Mouse (Mus musculus) lung, embryonic 16.5 days (tissue): Measurements from ENCODE around the gene Xpc. TPM values are rescaled to one million over a fixed set of nuclear protein-coding genes. Genes with fewer than 3 reads are reported as not detected.
"Not testable (repeated sequence)": the region's sequence is repeated elsewhere in the genome, so short reads cannot be mapped to it uniquely, and the experiment has no call there.

Experiments
- ATAC-seq: fragments of 200-750 bp; cut with Nextera tagmentation; 2 replicates; pipeline ENCODE4 v1.8.0; 2017; ENCODE audit warnings: low read depth, mild to moderate bottlenecking, moderate library complexity
- H3K27ac ChIP-seq: fragments of 300-500 bp; sonication (generic); 2 replicates; pipeline ENCODE4 v1.5.1; 2014; ENCODE audit warnings: mild to moderate bottlenecking, control low read depth, low read length
- H3K27me3 ChIP-seq: fragments of 300-500 bp; sonication (generic); 2 replicates; pipeline ENCODE4 v1.6.1; 2014; ENCODE audit warnings: low read depth, low read length, mixed read lengths; ENCODE audit not compliant: control insufficient read depth, insufficient read depth
- H3K36me3 ChIP-seq: fragments of 300-500 bp; sonication (generic); 2 replicates; pipeline ENCODE4 v1.6.1; 2014; ENCODE audit warnings: low read length; ENCODE audit not compliant: control insufficient read depth, insufficient read depth
- H3K4me1 ChIP-seq: fragments of 300-500 bp; sonication (generic); replicated peaks from 2 replicates; pipeline ENCODE4 v1.6.1; 2014; ENCODE audit warnings: low read length, mixed read lengths; ENCODE audit not compliant: control insufficient read depth, insufficient read depth
- H3K4me2 ChIP-seq: fragments of 300-500 bp; sonication (generic); 2 replicates; pipeline ENCODE4 v1.6.1; 2014; ENCODE audit warnings: low read depth, low read length, control low read depth
- H3K4me3 ChIP-seq: fragments of 300-500 bp; sonication (generic); 2 replicates; pipeline ENCODE4 v1.5.1; 2014; ENCODE audit warnings: mild to moderate bottlenecking, low read length, control low read depth
- H3K9ac ChIP-seq: fragments of 300-500 bp; sonication (generic); 2 replicates; pipeline ENCODE4 v1.6.1; 2014; ENCODE audit warnings: low read length, control low read depth
- H3K9me3 ChIP-seq: fragments of 300-500 bp; sonication (generic); 2 replicates; pipeline ENCODE4 v1.6.1; 2016; ENCODE audit warnings: low read length; ENCODE audit not compliant: control insufficient read depth
- WGBS: fragments of 180-500 bp; shearing (Covaris S2); extraction: QIAGEN DNeasy Blood & Tissue Kit; methylation state at CpG from one replicate; pipeline ENCODE4 v1.1.7; 2014; 5-methylcytosine and 5-hydroxymethylcytosine counted together
- polyA plus RNA-seq: library from polyadenylated mRNA; unstranded; fragments of >200 nt; fragmentation: Nextera tagmentation; extraction: Ambion mirVana; gene quantifications from 2 replicates; pipeline ENCODE4 v1.2.1, GENCODE M21; 2015

The Xpc gene
- polyA plus RNA-seq, 1 experiment from 2014 or later, result 18.9 TPM

- not testable (repeated sequence) for H3K9ac ChIP-seq, H3K27ac ChIP-seq, H3K4me2 ChIP-seq, H3K4me3 ChIP-seq, ATAC-seq, H3K36me3 ChIP-seq, H3K27me3 ChIP-seq, H3K9me3 ChIP-seq
- 87% methylated on average over 3 of the region's 3 CpGs for WGBS
- H3K4me1 ChIP-seq, result peaks cover 15% of the 10 kb centered on the region
Observed at GRCm38 (mm10) chr6:91471427-91471826, 44.3 kb downstream of the Xpc start.

DNA sequence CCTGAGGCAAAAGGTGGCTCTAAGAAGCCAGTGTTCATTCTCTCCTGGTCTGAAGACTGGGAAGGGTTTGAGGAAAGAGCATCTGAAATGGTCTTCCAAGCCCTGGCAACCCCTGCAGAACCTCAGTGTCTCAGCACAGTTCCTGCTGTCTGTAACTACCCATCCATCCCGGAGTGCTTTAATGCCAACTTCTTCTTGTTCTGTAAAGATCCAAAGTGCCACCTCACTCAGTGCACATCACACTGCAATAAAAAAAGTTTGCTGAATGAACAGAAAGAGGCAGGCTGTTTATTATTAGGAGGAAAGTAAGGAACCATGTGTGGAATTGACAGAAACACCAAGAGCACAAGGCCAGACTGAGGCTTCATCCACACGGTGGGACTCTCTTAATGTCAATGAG lies 45.0 kb downstream of the Xpc start:
- H3K27me3 ChIP-seq, result no peaks in the 10 kb centered on the region
- ATAC-seq, result no peak
- peaks cover 15% of the 10 kb centered on the region for H3K4me1 ChIP-seq
- H3K4me2 ChIP-seq, result no peak overlapping the region
- no peak overlapping the region for H3K9ac ChIP-seq
- no peak overlapping the region for H3K4me3 ChIP-seq
- H3K27ac ChIP-seq, result no peak overlapping the region
- WGBS, result 77% methylated on average over 2 of the region's 2 CpGs
- no peaks in the 10 kb centered on the region for H3K9me3 ChIP-seq
- peaks cover 6% of the 10 kb centered on the region; the same call in 1 of the 2 replicates for H3K36me3 ChIP-seq

- Histone ChIP-seq H3K4me3 (no peak overlapping the region), H3K27me3 (no peaks in the 10 kb centered on the region), H3K4me2 (no peak overlapping the region), H3K27ac (no peak overlapping the region), H3K9ac (no peak overlapping the region), H3K9me3 (no peaks in the 10 kb centered on the region), H3K36me3 (peaks cover 18% of the 10 kb centered on the region), H3K4me1 (peaks cover 1% of the 10 kb centered on the region)
- WGBS, result 83% methylated on average over 1 of the region's 1 CpGs
- ATAC-seq, result no peak
Observed at GRCm38 (mm10) chr6:91467106-91467505, 48.6 kb downstream of the Xpc start.

GRCm38 (mm10) chr6:91465756-91466155 lies 49.9 kb downstream of the Xpc start:
- peaks cover 18% of the 10 kb centered on the region for H3K36me3 ChIP-seq
- no peaks in the 10 kb centered on the region for H3K4me1 ChIP-seq
- no peaks in the 10 kb centered on the region for H3K27me3 ChIP-seq
- no peak for ATAC-seq
- no peak overlapping the region for H3K27ac ChIP-seq
- H3K9ac ChIP-seq, result no peak overlapping the region
- H3K4me3 ChIP-seq, result no peak overlapping the region
- no peak overlapping the region for H3K4me2 ChIP-seq
- 83% methylated on average over 2 of the region's 2 CpGs for WGBS
- H3K9me3 ChIP-seq, result no peaks in the 10 kb centered on the region

GRCm38 (mm10) chr6:91459471-91459870 lies 56.2 kb downstream of the Xpc start:
- ATAC-seq, result no peak; the same call in 1 of the 2 replicates
- peaks cover 6% of the 10 kb centered on the region; the same call in 1 of the 2 replicates for H3K36me3 ChIP-seq

GRCm38 (mm10) chr6:91454546-91454945 lies 61.1 kb downstream of the Xpc start:
- Histone ChIP-seq H3K9ac (no peak overlapping the region), H3K27me3 (no peaks in the 10 kb centered on the region), H3K36me3 (no peaks in the 10 kb centered on the region), H3K4me1 (no peaks in the 10 kb centered on the region), H3K4me2 (no peak overlapping the region), H3K27ac (no peak overlapping the region), H3K9me3 (no peaks in the 10 kb centered on the region), H3K4me3 (no peak overlapping the region)
- 20% methylated on average over 5 of the region's 5 CpGs for WGBS
- no peak for ATAC-seq

More at GRCm38 (mm10) chr6:91459471-91459870, 56.2 kb downstream of the Xpc start:
- no peaks in the 10 kb centered on the region for H3K27me3 ChIP-seq
- no peak overlapping the region for H3K4me2 ChIP-seq
- 73% methylated on average over 1 of the region's 1 CpGs for WGBS
- H3K27ac ChIP-seq, result no peak overlapping the region
- H3K4me3 ChIP-seq, result no peak overlapping the region
- no peaks in the 10 kb centered on the region for H3K4me1 ChIP-seq
- H3K9me3 ChIP-seq, result no peaks in the 10 kb centered on the region
- H3K9ac ChIP-seq, result no peak overlapping the region

- H3K36me3 ChIP-seq, result no peaks in the 10 kb centered on the region
- WGBS, result 63% methylated on average over 1 of the region's 1 CpGs
- no peak overlapping the region for H3K27ac ChIP-seq
- no peak for ATAC-seq
- H3K4me1 ChIP-seq, result no peaks in the 10 kb centered on the region
- H3K27me3 ChIP-seq, result no peaks in the 10 kb centered on the region; the same call in 1 of the 2 replicates
- H3K9me3 ChIP-seq, result no peaks in the 10 kb centered on the region
- no peak overlapping the region for H3K4me2 ChIP-seq
- no peak overlapping the region for H3K9ac ChIP-seq
- H3K4me3 ChIP-seq, result no peak overlapping the region
Observed at GRCm38 (mm10) chr6:91452056-91452455, 63.6 kb downstream of the Xpc start.

DNA sequence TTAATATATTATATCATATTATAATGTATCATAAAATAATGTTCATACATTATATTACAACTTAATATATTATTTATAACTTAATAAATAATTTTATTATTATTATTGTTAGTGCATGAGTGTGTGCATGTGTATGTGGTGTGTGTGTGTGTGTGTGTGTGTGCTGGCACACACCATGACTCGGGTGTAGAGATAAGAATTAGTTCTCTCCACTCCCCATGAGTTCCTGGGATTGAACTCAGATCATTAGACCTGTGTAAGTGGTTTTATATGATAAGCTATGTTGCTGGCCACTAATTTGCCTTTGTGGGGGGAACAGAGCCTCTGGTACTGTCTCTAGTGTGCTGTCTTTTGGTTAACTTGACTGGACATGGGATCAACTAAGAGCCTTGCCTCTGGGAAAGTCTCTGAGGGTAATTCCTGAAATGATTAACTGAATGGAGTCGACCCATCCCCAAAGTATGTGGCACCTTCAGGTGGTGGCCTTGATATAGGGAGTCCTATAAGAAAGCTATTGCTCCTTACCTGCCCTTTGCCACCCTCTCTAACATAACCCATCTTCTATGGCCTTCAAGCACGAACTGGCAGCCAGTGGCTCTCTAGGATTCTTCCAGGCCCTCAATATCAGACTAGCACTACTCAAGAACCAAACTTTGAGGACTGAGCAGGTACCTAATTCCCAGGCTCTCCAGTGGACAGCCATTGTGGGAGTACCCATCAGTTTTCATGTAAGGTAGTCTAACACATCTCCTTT lies 66.0 kb downstream of the Xpc start:
- Histone ChIP-seq H3K4me1 (no peaks in the 10 kb centered on the region), H3K9me3 (no peaks in the 10 kb centered on the region), H3K27ac (no peak overlapping the region), H3K4me3 (no peak overlapping the region), H3K36me3 (no peaks in the 10 kb centered on the region), H3K9ac (no peak overlapping the region), H3K27me3 (no peaks in the 10 kb centered on the region; the same call in 1 of the 2 replicates), H3K4me2 (no peak overlapping the region)
- 36% methylated on average over 3 of the region's 3 CpGs for WGBS
- no peak for ATAC-seq

- H3K27me3 ChIP-seq, result no peaks in the 10 kb centered on the region; the same call in 1 of the 2 replicates
- H3K9me3 ChIP-seq, result no peaks in the 10 kb centered on the region
- H3K9ac ChIP-seq, result no peak overlapping the region
- no peak overlapping the region for H3K4me2 ChIP-seq
- ATAC-seq, result no peak
- H3K27ac ChIP-seq, result no peak overlapping the region
- WGBS, result 78% methylated on average over 3 of the region's 3 CpGs
- H3K4me3 ChIP-seq, result no peak overlapping the region
- H3K4me1 ChIP-seq, result peaks cover 4% of the 10 kb centered on the region; the same call in 1 of the 2 replicates
- H3K36me3 ChIP-seq, result no peaks in the 10 kb centered on the region
Observed at GRCm38 (mm10) chr6:91445316-91445715, 70.4 kb downstream of the Xpc start.
